Mouse (Mus musculus) left cerebral cortex, postnatal 14 days (tissue): ENCODE data around the gene Gpx4. TPM values are rescaled to one million over a fixed set of nuclear protein-coding genes. Genes with fewer than 3 reads are reported as not detected.
A peak's percentile ranks its signal among the peaks of the same experiment; 100 is the strongest.

Source experiments
- DNase-seq, 2 experiments: peaks; one replicate each; pipeline ENCODE4 v3.0.0; 2021 to 2022; ENCODE audit warnings: low spot score in 2 of 2, mixed read lengths in 1 of 2
- intact Hi-C: fragments of 180-260 bp; cut with DNase I; formaldehyde crosslinking; loops from one replicate; pipeline ENCODE4 v1.15.1; 2025
- long read RNA-seq, 2 experiments: library from polyadenylated mRNA; stranded (forward); transcript quantifications; one replicate each; pipeline ENCODE4 v2.0.0; 2021
- total RNA-seq, 2 experiments: library from RNA; stranded (reverse); gene quantifications; 2 replicates each; pipeline ENCODE4 v1.2.3; 2021

Gpx4 gene
- total RNA-seq = 100 to 1,000 TPM; 462 to 482 TPM
- long read RNA-seq, experiment 1, transcript Gpx4-202 (7 exons, 959 nt) = major isoform, 329 of 343 reads
- long read RNA-seq, experiment 1, partial matches to known transcripts = 7 of 343 reads
- long read RNA-seq, experiment 1, other reads (novel, unspliced or antisense) = 4 of 343 reads
- long read RNA-seq, experiment 2, transcript Gpx4-202 (7 exons, 959 nt) = major isoform, 220 of 234 reads
- long read RNA-seq, experiment 2, partial matches to known transcripts = 6 of 234 reads
- long read RNA-seq, experiment 2, other reads (novel, unspliced or antisense) = 4 of 234 reads

- no peak for DNase-seq
- intact Hi-C loops = no loop called here
Observed at GRCm38 (mm10) chr10:80047041-80047565, at the start of gene Gpx4. Gene Gpx4, plus strand, starts transcription at chr10:80047166.

- no peak for DNase-seq
Observed at GRCm38 (mm10) chr10:79997819-79998218, 49.1 kb upstream of the Gpx4 start.

GRCm38 (mm10) chr10:80001945-80002344 is 45.0 kb upstream of the Gpx4 start:
- DNase-seq = no peak
- intact Hi-C loops = no loop called here

More at GRCm38 (mm10) chr10:79997819-79998218, 49.1 kb upstream of the Gpx4 start:
- intact Hi-C loops = loop anchor here (5.0 kb wide), 1 partner anchor 114 kb away; no protein-coding TSS in a partner anchor

- intact Hi-C loops = no loop called here
- DNase-seq = no peak
Observed at GRCm38 (mm10) chr10:80002829-80003228, 44.1 kb upstream of the Gpx4 start.

GRCm38 (mm10) chr10:80003374-80004232 is 43.4 kb upstream of the Gpx4 start:
- no peak for DNase-seq
- intact Hi-C loops = no loop called here

GRCm38 (mm10) chr10:80004233-80004705 is 42.7 kb upstream of the Gpx4 start:
- intact Hi-C loops = no loop called here
- DNase-seq = no peak

- DNase-seq = no peak
- intact Hi-C loops = no loop called here
Observed at GRCm38 (mm10) chr10:80011740-80012139, 35.2 kb upstream of the Gpx4 start.

- intact Hi-C loops = no loop called here
- DNase-seq = no peak
Observed at GRCm38 (mm10) chr10:80013609-80014008, 33.4 kb upstream of the Gpx4 start.

- intact Hi-C loops = no loop called here
- DNase-seq = no peak
Observed at GRCm38 (mm10) chr10:80014484-80015290, 32.3 kb upstream of the Gpx4 start.

GRCm38 (mm10) chr10:80015583-80015982 is 31.4 kb upstream of the Gpx4 start:
- DNase-seq = no peak
- intact Hi-C loops = no loop called here

- intact Hi-C loops = no loop called here
- peak in 1 of 2 experiments; percentile 56 for DNase-seq
Observed at GRCm38 (mm10) chr10:80016511-80016910, 30.5 kb upstream of the Gpx4 start, which contains the start of gene Arhgap45. Gene Arhgap45, plus strand, starts transcription at chr10:80016653.

GRCm38 (mm10) chr10:80016931-80017330 is 30.0 kb upstream of the Gpx4 start:
- no peak for DNase-seq
- intact Hi-C loops = no loop called here

- intact Hi-C loops = no loop called here
- DNase-seq = no peak
Observed at GRCm38 (mm10) chr10:80017361-80017760, 29.6 kb upstream of the Gpx4 start.

GRCm38 (mm10) chr10:80017771-80018170 is 29.2 kb upstream of the Gpx4 start:
- DNase-seq = no peak
- intact Hi-C loops = no loop called here

GRCm38 (mm10) chr10:80018739-80019297 is 28.1 kb upstream of the Gpx4 start:
- intact Hi-C loops = no loop called here
- DNase-seq = peak in 1 of 2 experiments; percentile 39

GRCm38 (mm10) chr10:80019471-80020131 is 27.4 kb upstream of the Gpx4 start:
- intact Hi-C loops = no loop called here
- no peak for DNase-seq

- no peak for DNase-seq
- intact Hi-C loops = no loop called here
Observed at GRCm38 (mm10) chr10:80020191-80020590, 26.8 kb upstream of the Gpx4 start.

GRCm38 (mm10) chr10:80020603-80021319 is 26.2 kb upstream of the Gpx4 start:
- intact Hi-C loops = no loop called here
- no peak for DNase-seq
